Mouse (Mus musculus): ENCODE data around the gene Kcnk6.
"Not testable (repeated sequence)": the region's sequence is repeated elsewhere in the genome, so short reads cannot be mapped to it uniquely, and the experiment has no call there.

Gene Kcnk6

DNA sequence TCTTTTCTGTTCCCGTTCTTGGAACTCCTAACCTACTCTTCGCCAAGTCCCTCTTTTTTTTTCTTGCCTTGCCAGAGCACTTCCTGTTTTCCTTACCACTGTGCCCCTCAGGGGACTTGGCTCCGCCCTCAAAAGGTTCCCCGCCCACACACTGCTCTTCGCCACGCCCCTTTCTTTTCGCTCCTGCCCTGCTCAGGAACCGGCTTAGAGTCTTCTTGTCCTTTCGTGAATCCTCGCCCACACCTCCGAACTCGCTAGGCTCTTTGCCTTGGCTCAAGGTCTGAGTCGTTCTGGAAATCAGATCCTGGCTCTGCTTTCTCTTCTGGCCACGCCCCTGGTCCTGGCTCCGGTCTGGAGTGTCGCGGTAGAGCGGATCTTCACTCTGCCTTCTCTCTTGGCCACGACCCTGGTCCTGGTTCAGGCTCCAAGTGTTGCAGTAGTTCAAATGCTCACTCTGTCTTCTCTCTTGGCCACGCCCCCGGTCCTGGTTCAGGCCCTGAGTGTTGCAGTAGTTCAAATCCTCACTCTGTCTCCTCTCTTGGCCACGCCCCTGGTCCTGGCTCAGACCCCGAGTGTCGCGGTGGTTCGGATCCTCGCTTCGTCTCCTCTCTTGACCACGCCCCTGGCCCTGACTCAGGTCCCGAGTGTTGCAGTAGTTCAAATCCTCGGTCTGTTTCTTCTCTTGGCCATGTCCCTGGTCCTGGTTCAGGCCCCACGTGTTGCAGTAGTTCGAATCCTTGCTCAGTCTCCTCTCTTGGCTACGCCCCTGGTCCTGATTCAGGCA lies 20.7 kb downstream of the Kcnk6 start:
- peak; percentile 98 for DNase-seq (ENCODE audit: extremely low read depth, low read depth, low spot score)

- not testable (repeated sequence) for DNase-seq (ENCODE audit: extremely low read depth, low read depth, low spot score)
Observed at GRCm38 (mm10) chr7:29211013-29211412, 21.3 kb downstream of the Kcnk6 start.

DNA sequence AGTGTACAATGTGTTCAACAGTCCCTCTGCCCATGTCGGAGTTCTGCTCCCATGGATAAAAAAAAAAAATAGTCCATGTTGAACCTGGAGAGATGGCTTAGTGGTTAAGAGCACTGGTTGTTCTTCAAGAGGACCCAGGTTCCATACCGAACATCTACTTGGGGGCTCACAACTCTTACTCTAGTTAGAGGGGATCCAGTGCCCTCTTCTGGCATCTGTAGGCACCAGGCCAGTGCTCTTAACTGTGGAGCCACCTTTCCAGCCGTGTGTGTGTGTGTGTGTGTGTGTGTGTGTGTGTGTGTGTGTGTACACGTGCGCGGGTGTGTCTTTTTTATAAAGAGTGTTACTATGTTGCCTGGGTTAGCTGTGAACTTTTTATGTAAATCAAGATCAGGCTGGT lies 29.7 kb downstream of the Kcnk6 start:
- DNase-seq (ENCODE audit: extremely low read depth, low read depth, low spot score), result no peak

- DNase-seq (ENCODE audit: extremely low read depth, low read depth, low spot score), result not testable (repeated sequence)
Observed at GRCm38 (mm10) chr7:29194230-29194629, 38.1 kb downstream of the Kcnk6 start.

DNA sequence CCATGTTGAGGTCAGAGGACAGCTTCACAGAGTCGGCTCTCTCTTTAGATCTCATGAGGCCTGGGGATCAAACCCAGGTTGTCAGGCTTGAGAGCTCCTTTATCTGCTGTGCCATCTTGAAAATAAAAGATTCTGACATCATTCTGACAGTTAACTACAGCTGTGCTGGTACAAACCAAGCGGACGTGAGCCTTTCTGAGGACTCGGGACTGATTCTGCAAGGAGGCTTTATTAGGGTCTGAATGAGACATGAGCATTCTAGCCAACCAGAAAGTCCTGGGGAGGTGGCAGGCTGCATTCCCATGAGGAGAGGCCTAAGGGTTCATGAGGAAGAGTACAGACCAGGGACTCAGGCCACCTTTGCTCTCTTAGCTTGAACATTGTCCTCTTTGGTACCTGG lies 51.0 kb downstream of the Kcnk6 start:
- DNase-seq (ENCODE audit: extremely low read depth, low read depth, low spot score), result not testable (repeated sequence)

DNA sequence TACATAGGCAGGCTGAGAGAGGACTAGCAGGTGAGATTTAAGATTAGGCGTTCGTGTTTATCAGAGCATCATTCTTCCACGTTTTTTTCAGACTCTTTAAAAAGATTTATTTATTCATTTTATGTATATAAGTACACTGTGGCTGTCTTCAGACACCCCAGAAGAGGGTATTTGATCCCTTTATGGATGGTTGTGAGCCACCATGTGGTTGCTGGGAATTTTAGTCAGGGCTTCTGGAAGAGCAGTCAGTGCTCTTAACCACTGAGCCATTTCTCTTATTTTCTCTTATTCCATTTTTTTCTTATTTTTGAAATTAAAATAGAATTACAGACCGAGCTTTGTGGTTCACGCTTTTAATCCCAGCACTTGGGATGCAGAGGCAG lies 51.5 kb downstream of the Kcnk6 start:
- DNase-seq (ENCODE audit: extremely low read depth, low read depth, low spot score), result no peak

DNA sequence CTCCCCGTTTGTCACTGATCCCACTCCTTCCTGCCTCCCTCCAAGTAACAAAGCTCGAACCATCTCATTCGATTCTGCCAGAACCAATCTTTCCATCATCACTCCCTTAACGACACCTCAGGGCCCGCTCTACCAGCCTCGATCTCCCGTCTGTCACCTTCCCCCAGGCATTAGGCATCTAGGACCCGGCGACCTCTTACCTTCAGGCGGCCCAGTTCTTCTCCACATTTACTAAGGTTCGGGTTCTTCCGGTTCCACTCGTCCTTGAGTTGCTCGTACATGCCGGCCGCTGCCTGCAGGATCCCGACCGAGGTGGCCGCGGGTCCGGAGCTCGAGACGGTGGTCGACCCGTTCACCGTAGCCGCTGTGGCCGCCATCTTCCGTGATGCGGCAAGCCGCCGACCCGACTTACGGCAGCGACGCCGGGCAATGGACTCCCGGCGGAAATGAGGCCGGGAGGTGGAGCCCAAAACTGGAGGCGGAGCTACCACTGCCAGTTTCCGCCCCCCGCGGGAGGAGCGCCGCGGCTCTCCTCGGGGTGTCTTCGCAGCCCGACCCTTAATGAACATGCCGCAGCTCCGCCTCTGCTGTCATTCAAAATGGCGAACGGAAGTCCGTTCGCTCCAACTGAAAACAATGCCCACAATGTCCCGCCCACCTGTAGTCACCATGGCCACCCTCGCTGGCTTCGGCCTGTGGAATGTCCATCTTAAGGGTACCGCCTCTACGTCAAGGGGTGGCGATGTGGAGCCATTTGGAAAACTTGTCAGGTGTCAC lies 52.0 kb downstream of the Kcnk6 start, which contains the start of gene Psmd8:
TSS of gene Psmd8 (minus strand) at position 625 of the 777 bp plus-strand sequence.
- peak; percentile 82 for DNase-seq (ENCODE audit: extremely low read depth, low read depth, low spot score)

GRCm38 (mm10) chr7:29179323-29179722 lies 53.0 kb downstream of the Kcnk6 start:
- DNase-seq (ENCODE audit: extremely low read depth, low read depth, low spot score), result no peak

GRCm38 (mm10) chr7:29178106-29178505 lies 54.2 kb downstream of the Kcnk6 start:
- no peak for DNase-seq (ENCODE audit: extremely low read depth, low read depth, low spot score)

GRCm38 (mm10) chr7:29172390-29173016 lies 59.8 kb downstream of the Kcnk6 start:
- no peak for DNase-seq (ENCODE audit: extremely low read depth, low read depth, low spot score)

All from fat pad, adult 2 months (tissue).